Mouse (Mus musculus) forebrain, embryonic 16.5 days (tissue): ENCODE results near the gene Lag3. TPM values are rescaled to one million over a fixed set of nuclear protein-coding genes. Genes with fewer than 3 reads are reported as not detected.
"Not testable (repeated sequence)": the region's sequence is repeated elsewhere in the genome, so short reads cannot be mapped to it uniquely, and the experiment has no call there.

ENCODE experiments used
- ATAC-seq: fragments of 200-750 bp; cut with Nextera tagmentation; 2 replicates; pipeline ENCODE4 v1.8.0; 2017; ENCODE audit warnings: mild to moderate bottlenecking, moderate library complexity
- H3K27ac ChIP-seq: fragments of 300-500 bp; sonication (generic); 2 replicates; pipeline ENCODE4 v1.5.1; 2014; ENCODE audit warnings: low read length, control low read depth
- H3K27me3 ChIP-seq: fragments of 300-500 bp; sonication (generic); replicated peaks from 2 replicates; pipeline ENCODE4 v1.6.1; 2014; ENCODE audit warnings: low read length; ENCODE audit not compliant: control insufficient read depth, insufficient read depth
- H3K36me3 ChIP-seq: fragments of 300-500 bp; sonication (generic); 2 replicates; pipeline ENCODE4 v1.6.1; 2014; ENCODE audit not compliant: control insufficient read depth, insufficient read depth
- H3K4me1 ChIP-seq: fragments of 300-500 bp; sonication (generic); replicated peaks from 2 replicates; pipeline ENCODE4 v1.6.1; 2014; ENCODE audit warnings: low read length; ENCODE audit not compliant: control insufficient read depth, insufficient read depth
- H3K4me2 ChIP-seq: fragments of 300-500 bp; sonication (generic); 2 replicates; pipeline ENCODE4 v1.6.1; 2014; ENCODE audit warnings: mild to moderate bottlenecking, low read length, control low read depth
- H3K4me3 ChIP-seq: fragments of 300-500 bp; sonication (generic); replicated peaks from 2 replicates; pipeline ENCODE4 v1.5.1; 2014; ENCODE audit warnings: mild to moderate bottlenecking, low read length, control low read depth
- H3K9ac ChIP-seq: fragments of 300-500 bp; sonication (generic); replicated peaks from 2 replicates; pipeline ENCODE4 v1.6.1; 2014; ENCODE audit warnings: low read depth, low read length, control low read depth
- H3K9me3 ChIP-seq: fragments of 300-500 bp; sonication (generic); 2 replicates; pipeline ENCODE4 v1.6.1; 2016; ENCODE audit warnings: low read length; ENCODE audit not compliant: control insufficient read depth
- WGBS: fragments of 180-500 bp; shearing (Covaris S2); extraction: QIAGEN DNeasy Blood & Tissue Kit; methylation state at CpG from one replicate; pipeline ENCODE4 v1.1.7; 2014; 5-methylcytosine and 5-hydroxymethylcytosine counted together
- polyA plus RNA-seq: library from polyadenylated mRNA; unstranded; fragments of >200 nt; fragmentation: Nextera tagmentation; extraction: Ambion mirVana; gene quantifications from 2 replicates; pipeline ENCODE4 v1.2.1, GENCODE M21; 2015

Lag3 gene
- polyA plus RNA-seq, 1 experiment from 2014 or later = 2.9 TPM

GRCm38 (mm10) chr6:124904161-124904981 lies 7.1 kb downstream of the Lag3 start:
- peak overlapping the region; percentile 48 for H3K4me3 ChIP-seq
- H3K27ac ChIP-seq = peak overlapping the region; percentile 100
- H3K27me3 ChIP-seq = no peaks in the 10 kb centered on the region
- peaks cover 19% of the 10 kb centered on the region for H3K4me1 ChIP-seq
- peak overlapping the region; percentile 69 for H3K9ac ChIP-seq
- H3K36me3 ChIP-seq = no peaks in the 10 kb centered on the region
- H3K9me3 ChIP-seq = no peaks in the 10 kb centered on the region
- peak overlapping the region; percentile 83 for H3K4me2 ChIP-seq
- WGBS = 4% methylated on average over 24 of the region's 24 CpGs
- peak; percentile 86 for ATAC-seq

- Histone ChIP-seq H3K4me2 (peak overlapping the region; percentile 83), H3K4me1 (peaks cover 19% of the 10 kb centered on the region), H3K9ac (peak overlapping the region; percentile 69), H3K27ac (peak overlapping the region; percentile 100), H3K9me3 (no peaks in the 10 kb centered on the region), H3K27me3 (no peaks in the 10 kb centered on the region), H3K36me3 (no peaks in the 10 kb centered on the region), H3K4me3 (peak overlapping the region; percentile 48)
- WGBS = 0% methylated on average over 23 of the region's 23 CpGs
- peak; percentile 75 for ATAC-seq
Measured at GRCm38 (mm10) chr6:124903580-124904151, 7.8 kb downstream of the Lag3 start.

- H3K36me3 ChIP-seq = no peaks in the 10 kb centered on the region
- H3K9me3 ChIP-seq = no peaks in the 10 kb centered on the region
- H3K4me1 ChIP-seq = peaks cover 19% of the 10 kb centered on the region
- H3K9ac ChIP-seq = no peak overlapping the region
- no peaks in the 10 kb centered on the region for H3K27me3 ChIP-seq
- ATAC-seq = no peak
- H3K4me2 ChIP-seq = no peak overlapping the region
- H3K4me3 ChIP-seq = no peak overlapping the region
- no peak overlapping the region for H3K27ac ChIP-seq
Measured at GRCm38 (mm10) chr6:124901851-124902250, 9.7 kb downstream of the Lag3 start.

GRCm38 (mm10) chr6:124900801-124901480 lies 10.6 kb downstream of the Lag3 start:
- WGBS = 67% methylated on average over 10 of the region's 10 CpGs
- Histone ChIP-seq H3K4me1 (peaks cover 19% of the 10 kb centered on the region), H3K4me3 (no peak overlapping the region), H3K27ac (no peak overlapping the region), H3K9ac (no peak overlapping the region), H3K9me3 (no peaks in the 10 kb centered on the region), H3K36me3 (no peaks in the 10 kb centered on the region), H3K4me2 (no peak overlapping the region), H3K27me3 (no peaks in the 10 kb centered on the region)
- no peak for ATAC-seq

- no peak overlapping the region for H3K4me2 ChIP-seq
- no peak overlapping the region for H3K4me3 ChIP-seq
- no peak overlapping the region for H3K27ac ChIP-seq
- no peak for ATAC-seq
- H3K27me3 ChIP-seq = no peaks in the 10 kb centered on the region
- H3K4me1 ChIP-seq = peaks cover 16% of the 10 kb centered on the region
- no peaks in the 10 kb centered on the region for H3K36me3 ChIP-seq
- 49% methylated on average over 8 of the region's 8 CpGs for WGBS
- no peaks in the 10 kb centered on the region for H3K9me3 ChIP-seq
- no peak overlapping the region for H3K9ac ChIP-seq
Measured at GRCm38 (mm10) chr6:124900056-124900800, 11.3 kb downstream of the Lag3 start.

GRCm38 (mm10) chr6:124898359-124898758 lies 13.1 kb downstream of the Lag3 start:
- Histone ChIP-seq H3K4me3 (no peak overlapping the region), H3K36me3 (no peaks in the 10 kb centered on the region), H3K9me3 (no peaks in the 10 kb centered on the region), H3K27me3 (no peaks in the 10 kb centered on the region), H3K27ac (peak overlapping the region; percentile 7; the same call in 1 of the 2 replicates), H3K4me1 (peaks cover 2% of the 10 kb centered on the region), H3K9ac (no peak overlapping the region), H3K4me2 (no peak overlapping the region)
- WGBS = 56% methylated on average over 3 of the region's 3 CpGs
- no peak for ATAC-seq

GRCm38 (mm10) chr6:124894113-124894512 lies 17.4 kb downstream of the Lag3 start:
- H3K36me3 ChIP-seq, H3K4me3 ChIP-seq, H3K4me2 ChIP-seq, H3K4me1 ChIP-seq, H3K27ac ChIP-seq, ATAC-seq, H3K9me3 ChIP-seq, H3K9ac ChIP-seq, H3K27me3 ChIP-seq: not testable (repeated sequence)
- 92% methylated on average over 2 of the region's 2 CpGs for WGBS

- ATAC-seq = no peak
- no peaks in the 10 kb centered on the region for H3K4me1 ChIP-seq
- no peaks in the 10 kb centered on the region for H3K9me3 ChIP-seq
- no peak overlapping the region for H3K4me3 ChIP-seq
- no peaks in the 10 kb centered on the region for H3K27me3 ChIP-seq
- no peaks in the 10 kb centered on the region for H3K36me3 ChIP-seq
- 69% methylated on average over 6 of the region's 6 CpGs for WGBS
- H3K27ac ChIP-seq = no peak overlapping the region
- no peak overlapping the region for H3K9ac ChIP-seq
- H3K4me2 ChIP-seq = no peak overlapping the region
Measured at GRCm38 (mm10) chr6:124890997-124891396, 20.5 kb downstream of the Lag3 start.
